Mouse (Mus musculus): Measurements from ENCODE around the gene Acox1.

GRCm38 (mm10) chr11:116219885-116220284 lies 21.0 kb upstream of the Acox1 start:
- peak; percentile 84 for TF ChIP-seq CTCF (conservative IDR thresholded peaks at IDR 0.05; ENCODE audit: insufficient read depth, insufficient read length, low read depth, low read length)
- no peak for TF ChIP-seq POLR2A (IDR thresholded peaks at IDR 0.05; ENCODE audit: low read depth, low read length)
